Mouse (Mus musculus) lung, adult 2 months (tissue): ENCODE measurements around the gene Gpr179.

ENCODE experiments used
- CTCF ChIP-seq: fragments of 200-500 bp; IDR thresholded peaks from 2 replicates; pipeline ENCODE4 v1.5.1; 2011; ENCODE audit warnings: mild to moderate bottlenecking, low read length, control low read depth; ENCODE audit not compliant: insufficient read depth
- POLR2A ChIP-seq: fragments of 200-500 bp; IDR thresholded peaks from 2 replicates; pipeline ENCODE4 v1.6.1; 2011; ENCODE audit warnings: low read depth, mild to moderate bottlenecking, control low read depth, low read length, borderline replicate concordance; ENCODE audit errors: extremely low read depth

DNA sequence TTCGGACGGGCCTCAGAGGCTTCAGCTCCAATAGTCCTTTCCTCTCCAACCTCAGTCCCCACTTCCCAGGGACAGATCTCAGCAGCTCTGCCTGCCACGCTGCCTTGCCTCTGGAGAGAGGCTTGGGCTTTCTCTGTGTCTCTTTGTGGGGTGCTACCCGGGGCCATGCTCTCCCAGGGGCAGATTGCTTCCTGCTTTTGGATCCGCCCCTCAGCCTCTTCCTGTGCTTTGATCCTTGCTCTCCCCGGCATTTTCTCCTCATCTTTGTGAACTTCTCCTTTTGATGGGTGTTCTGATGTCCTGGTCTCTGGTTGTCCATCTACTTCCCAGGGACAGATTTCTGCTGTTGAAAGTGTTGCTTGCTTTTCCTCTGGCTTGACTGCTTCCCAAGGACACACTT is 15.6 kb downstream of the Gpr179 start:
- TF ChIP-seq POLR2A, result no peak
- no peak for TF ChIP-seq CTCF
